Mouse (Mus musculus): Measurements from ENCODE around the gene Knstrn. TPM values are rescaled to one million over a fixed set of nuclear protein-coding genes. Genes with fewer than 3 reads are reported as not detected.

Gene Knstrn
- total and polyA plus RNA-seq, 3 experiments: 0.23 to 0.68 (median 0.64) TPM

DNA sequence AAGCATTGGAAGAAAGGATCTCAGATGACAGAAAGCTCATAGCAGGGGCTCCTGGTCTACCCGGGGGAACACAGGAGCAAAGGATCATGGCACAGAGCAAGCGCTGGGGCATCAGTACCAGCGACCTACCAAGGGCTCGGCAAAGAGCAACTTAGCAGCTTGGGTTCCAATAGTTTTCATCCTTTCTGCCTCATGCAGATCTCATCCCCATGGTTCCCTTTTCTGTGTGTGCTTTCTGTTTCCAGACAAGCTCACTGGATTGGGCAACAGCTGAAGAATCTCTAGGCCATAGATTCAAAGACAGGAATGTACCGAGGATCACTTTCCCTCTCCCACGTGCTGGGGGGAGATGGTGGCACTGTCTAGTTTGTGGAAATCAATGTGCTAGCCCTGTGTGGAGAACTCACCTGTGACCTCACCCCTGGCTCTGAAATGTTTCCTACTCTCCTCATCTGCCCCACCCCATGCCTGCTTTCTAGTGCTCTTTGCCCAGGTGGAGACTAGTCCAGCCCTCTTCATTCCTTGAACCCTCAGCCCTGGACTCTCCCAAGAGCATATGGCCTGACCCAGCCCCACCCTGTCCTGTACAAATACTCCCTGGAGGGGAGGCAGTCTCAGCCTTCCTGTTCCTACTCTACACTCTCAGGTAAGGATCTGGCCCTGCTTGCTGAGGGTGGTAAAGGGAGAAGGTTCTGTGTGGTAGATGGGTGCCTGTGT is 41.5 kb upstream of the Knstrn start, which contains the start of gene Phgr1:
Phgr1 (plus strand) TSS at position 612 of the 717 bp plus-strand sequence.
- H3K4me1 ChIP-seq (ENCODE audit: control insufficient read depth, insufficient read depth, low read length): peaks cover 2% of the 10 kb centered on the region; the same call in 1 of the 2 replicates
- no peak within 1 kb of the TSS for H3K9ac ChIP-seq (ENCODE audit: low read depth, low read length)
- no peak within 1 kb of the TSS for H3K27ac ChIP-seq
- no peak for DNase-seq
- WGBS: 79% methylated on average over 6 of the region's 6 CpGs
- TF ChIP-seq EP300 (IDR thresholded peaks at IDR 0.05; ENCODE audit: insufficient read depth, low read depth, low read length): no peak
- TF ChIP-seq POLR2A (IDR thresholded peaks at IDR 0.05; ENCODE audit: insufficient read depth, low read depth, low read length): no peak
- TF ChIP-seq CTCF (IDR thresholded peaks at IDR 0.05): no peak
- no peak within 1 kb of the TSS for H3K4me3 ChIP-seq
- H3K36me3 ChIP-seq (ENCODE audit: control insufficient read depth, insufficient read depth, low read length): no peaks in the 10 kb centered on the region
- H3K79me2 ChIP-seq (replicated peaks; ENCODE audit: control insufficient read depth, insufficient read depth, low read length): no peaks in the 10 kb centered on the region
- intact Hi-C loops (cut with DNase I): no loop called here
- H3K27me3 ChIP-seq (ENCODE audit: control insufficient read depth, insufficient read depth, low read length): no peaks in the 10 kb centered on the region

DNA sequence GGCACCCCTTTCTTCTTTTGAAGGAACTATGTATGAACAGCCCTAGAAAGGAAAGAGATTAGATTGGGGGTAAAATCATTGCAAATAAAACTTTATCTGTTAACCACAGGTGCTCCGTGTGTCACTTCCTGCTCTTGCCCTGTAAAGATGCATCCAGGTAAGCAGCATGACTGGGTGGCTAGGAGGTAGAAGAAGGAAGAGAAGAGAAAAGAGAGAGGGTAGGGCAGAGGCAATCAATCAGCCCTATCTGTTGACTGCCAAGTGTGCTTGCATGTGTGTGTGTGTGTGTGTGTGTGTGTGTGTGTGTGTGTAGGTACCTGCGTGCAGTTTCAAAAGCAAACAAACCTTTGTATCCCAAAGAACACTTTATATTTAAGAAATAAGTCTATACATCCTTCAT is 39.3 kb upstream of the Knstrn start:
- 81% methylated on average over 2 of the region's 2 CpGs for WGBS
- Histone ChIP-seq H3K4me1 (ENCODE audit: control insufficient read depth, insufficient read depth, low read length) (peaks cover 2% of the 10 kb centered on the region; the same call in 1 of the 2 replicates), H3K27ac (no peak overlapping the region), H3K36me3 (ENCODE audit: control insufficient read depth, insufficient read depth, low read length) (no peaks in the 10 kb centered on the region), H3K9ac (ENCODE audit: low read depth, low read length) (no peak overlapping the region), H3K4me3 (no peak overlapping the region), H3K79me2 (replicated peaks; ENCODE audit: control insufficient read depth, insufficient read depth, low read length) (no peaks in the 10 kb centered on the region), H3K27me3 (ENCODE audit: control insufficient read depth, insufficient read depth, low read length) (no peaks in the 10 kb centered on the region)
- DNase-seq: no peak
- no peak for TF ChIP-seq EP300 (IDR thresholded peaks at IDR 0.05; ENCODE audit: insufficient read depth, low read depth, low read length)
- no peak for TF ChIP-seq CTCF (IDR thresholded peaks at IDR 0.05)
- TF ChIP-seq POLR2A (IDR thresholded peaks at IDR 0.05; ENCODE audit: insufficient read depth, low read depth, low read length): no peak
- intact Hi-C loops (cut with DNase I): no loop called here

DNA sequence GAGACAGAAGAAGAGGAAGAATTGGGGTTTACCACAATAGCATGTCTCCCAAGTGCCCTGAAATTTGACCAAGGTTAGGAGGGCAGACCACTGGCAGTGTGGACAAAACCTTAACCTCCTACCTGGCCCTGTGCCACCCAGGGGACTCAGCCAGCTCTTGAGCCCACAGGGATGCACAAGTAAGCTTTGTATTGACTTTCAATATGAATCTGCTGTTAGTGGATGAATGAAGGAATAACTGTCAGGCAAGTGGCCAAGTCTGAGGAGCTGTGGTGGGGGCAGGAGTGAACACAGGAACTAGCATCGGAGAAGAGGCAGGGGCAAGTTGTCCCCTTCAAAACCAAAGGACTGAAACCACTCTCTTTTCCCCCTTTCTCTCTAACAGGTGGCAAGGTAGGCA is 38.4 kb upstream of the Knstrn start:
- no peak for TF ChIP-seq POLR2A (IDR thresholded peaks at IDR 0.05; ENCODE audit: insufficient read depth, low read depth, low read length)
- no peak for TF ChIP-seq CTCF (IDR thresholded peaks at IDR 0.05)
- no peak for TF ChIP-seq EP300 (IDR thresholded peaks at IDR 0.05; ENCODE audit: insufficient read depth, low read depth, low read length)
- Histone ChIP-seq H3K9ac (ENCODE audit: low read depth, low read length) (no peak overlapping the region), H3K4me3 (no peak overlapping the region), H3K79me2 (replicated peaks; ENCODE audit: control insufficient read depth, insufficient read depth, low read length) (no peaks in the 10 kb centered on the region), H3K27ac (no peak overlapping the region), H3K36me3 (ENCODE audit: control insufficient read depth, insufficient read depth, low read length) (no peaks in the 10 kb centered on the region), H3K4me1 (ENCODE audit: control insufficient read depth, insufficient read depth, low read length) (peaks cover 2% of the 10 kb centered on the region; the same call in 1 of the 2 replicates), H3K27me3 (ENCODE audit: control insufficient read depth, insufficient read depth, low read length) (no peaks in the 10 kb centered on the region)
- 24% methylated on average over 1 of the region's 1 CpGs for WGBS
- intact Hi-C loops (cut with DNase I): no loop called here
- DNase-seq: no peak

DNA sequence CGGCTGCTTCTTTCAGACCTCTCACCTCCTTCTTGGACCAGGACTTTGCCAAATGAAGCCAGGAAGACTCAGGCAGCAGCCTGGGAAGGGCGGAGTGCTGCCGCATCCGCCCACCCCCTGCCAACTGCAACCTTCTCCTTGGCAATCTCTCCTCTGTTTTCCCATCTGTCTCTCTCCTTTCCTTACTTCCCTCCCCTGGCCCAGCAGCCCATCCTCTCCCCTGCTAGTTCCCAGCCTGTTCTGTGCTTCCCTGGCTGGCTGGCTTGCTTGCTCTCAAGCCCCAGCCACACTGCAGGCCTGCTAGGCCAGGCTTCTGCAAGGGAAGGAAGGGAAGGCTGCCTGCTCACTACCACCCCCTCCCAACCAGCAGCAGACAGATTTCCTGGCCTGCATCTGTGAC is 38.0 kb upstream of the Knstrn start:
- Histone ChIP-seq H3K27ac (peak overlapping the region; percentile 38), H3K9ac (ENCODE audit: low read depth, low read length) (no peak overlapping the region)
- DNase-seq: no peak

DNA sequence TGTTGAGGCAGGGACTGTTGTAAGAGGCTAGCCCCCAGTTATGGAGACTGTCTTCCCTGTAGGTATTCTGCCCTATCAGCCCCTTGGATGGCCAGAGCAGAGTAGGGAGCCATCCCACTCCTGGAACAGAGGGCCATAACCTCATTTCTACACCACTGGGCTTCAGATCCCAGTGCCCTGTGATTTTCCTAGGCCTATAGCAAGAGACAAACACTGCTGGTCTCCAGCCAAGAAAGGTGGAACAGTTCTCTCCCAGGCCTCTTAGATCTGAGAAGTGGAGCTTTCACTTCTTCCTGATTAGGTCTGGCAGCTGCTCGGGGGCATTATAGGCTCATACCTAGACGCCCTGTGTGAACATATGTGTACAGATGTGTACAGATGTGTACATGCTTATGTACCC is 37.5 kb upstream of the Knstrn start:
- Histone ChIP-seq H3K79me2 (replicated peaks; ENCODE audit: control insufficient read depth, insufficient read depth, low read length) (no peaks in the 10 kb centered on the region), H3K27me3 (ENCODE audit: control insufficient read depth, insufficient read depth, low read length) (no peaks in the 10 kb centered on the region), H3K9ac (ENCODE audit: low read depth, low read length) (no peak overlapping the region), H3K36me3 (ENCODE audit: control insufficient read depth, insufficient read depth, low read length) (no peaks in the 10 kb centered on the region), H3K4me3 (no peak overlapping the region), H3K27ac (peak overlapping the region; percentile 38), H3K4me1 (ENCODE audit: control insufficient read depth, insufficient read depth, low read length) (peaks cover 2% of the 10 kb centered on the region; the same call in 1 of the 2 replicates)
- TF ChIP-seq POLR2A (IDR thresholded peaks at IDR 0.05; ENCODE audit: insufficient read depth, low read depth, low read length): no peak
- TF ChIP-seq CTCF (IDR thresholded peaks at IDR 0.05): no peak
- no peak for TF ChIP-seq EP300 (IDR thresholded peaks at IDR 0.05; ENCODE audit: insufficient read depth, low read depth, low read length)
- WGBS: 63% methylated on average over 2 of the region's 2 CpGs
- DNase-seq: no peak
- intact Hi-C loops (cut with DNase I): no loop called here

More for the DNA sequence above, 38.0 kb upstream of the Knstrn start:
- Histone ChIP-seq H3K79me2 (replicated peaks; ENCODE audit: control insufficient read depth, insufficient read depth, low read length) (no peaks in the 10 kb centered on the region), H3K4me3 (no peak overlapping the region), H3K36me3 (ENCODE audit: control insufficient read depth, insufficient read depth, low read length) (no peaks in the 10 kb centered on the region), H3K27me3 (ENCODE audit: control insufficient read depth, insufficient read depth, low read length) (no peaks in the 10 kb centered on the region), H3K4me1 (ENCODE audit: control insufficient read depth, insufficient read depth, low read length) (peaks cover 2% of the 10 kb centered on the region; the same call in 1 of the 2 replicates)
- 49% methylated on average over 4 of the region's 4 CpGs for WGBS
- TF ChIP-seq EP300 (IDR thresholded peaks at IDR 0.05; ENCODE audit: insufficient read depth, low read depth, low read length) (no peak), POLR2A (IDR thresholded peaks at IDR 0.05; ENCODE audit: insufficient read depth, low read depth, low read length) (no peak), CTCF (IDR thresholded peaks at IDR 0.05) (no peak)
- intact Hi-C loops (cut with DNase I): no loop called here

DNA sequence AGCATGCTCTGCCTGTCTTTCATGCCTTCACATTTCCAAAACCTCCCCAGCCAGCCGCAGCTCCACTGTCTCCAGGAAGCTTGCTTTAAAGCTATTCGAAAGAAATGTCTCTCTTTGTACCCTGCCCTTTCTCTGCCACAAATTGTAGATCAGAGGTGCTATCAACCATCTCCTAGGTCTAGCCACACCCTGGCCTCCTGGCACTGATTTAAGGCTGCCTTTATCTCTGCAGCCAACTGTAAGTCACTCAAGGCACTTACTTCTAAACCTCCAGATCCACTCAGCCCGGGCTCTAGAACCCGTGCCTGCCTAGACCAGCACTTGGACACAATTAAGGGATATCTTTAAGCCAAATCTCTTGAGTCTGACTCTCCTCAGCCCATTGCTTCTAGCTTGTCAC is 35.4 kb upstream of the Knstrn start:
- intact Hi-C loops (cut with DNase I): no loop called here
- 73% methylated on average over 4 of the region's 4 CpGs for WGBS
- DNase-seq: no peak
- H3K4me3 ChIP-seq: no peak overlapping the region
- no peak overlapping the region for H3K27ac ChIP-seq
- H3K9ac ChIP-seq (ENCODE audit: low read depth, low read length): no peak overlapping the region
- H3K36me3 ChIP-seq (ENCODE audit: control insufficient read depth, insufficient read depth, low read length): no peaks in the 10 kb centered on the region
- TF ChIP-seq EP300 (IDR thresholded peaks at IDR 0.05; ENCODE audit: insufficient read depth, low read depth, low read length): no peak
- no peak for TF ChIP-seq POLR2A (IDR thresholded peaks at IDR 0.05; ENCODE audit: insufficient read depth, low read depth, low read length)
- no peak for TF ChIP-seq CTCF (IDR thresholded peaks at IDR 0.05)
- no peaks in the 10 kb centered on the region for H3K27me3 ChIP-seq (ENCODE audit: control insufficient read depth, insufficient read depth, low read length)
- H3K79me2 ChIP-seq (replicated peaks; ENCODE audit: control insufficient read depth, insufficient read depth, low read length): no peaks in the 10 kb centered on the region
- H3K4me1 ChIP-seq (ENCODE audit: control insufficient read depth, insufficient read depth, low read length): peaks cover 2% of the 10 kb centered on the region; the same call in 1 of the 2 replicates
